Mouse (Mus musculus) stomach, embryonic 14.5 days (tissue): ENCODE data around the gene Atxn1. TPM values are rescaled to one million over a fixed set of nuclear protein-coding genes. Genes with fewer than 3 reads are reported as not detected.

Source experiments
- ATAC-seq: fragments of 200-750 bp; cut with Nextera tagmentation; 2 replicates; pipeline ENCODE4 v1.8.0; 2017; ENCODE audit warnings: low read depth, moderate TSS enrichment; ENCODE audit not compliant: insufficient number of reproducible peaks, insufficient read depth, low FRiP score
- H3K27ac ChIP-seq: fragments of 300-500 bp; sonication (generic); 2 replicates; pipeline ENCODE4 v1.5.1; 2014; ENCODE audit warnings: mild to moderate bottlenecking, low read length, moderate library complexity, mixed read lengths
- H3K27me3 ChIP-seq: fragments of 300-500 bp; sonication (generic); 2 replicates; pipeline ENCODE4 v1.6.1; 2014; ENCODE audit warnings: low read length, control low read depth, mixed read lengths; ENCODE audit not compliant: control insufficient read depth, insufficient read depth
- H3K36me3 ChIP-seq: fragments of 300-500 bp; sonication (generic); 2 replicates; pipeline ENCODE4 v1.6.1; 2014; ENCODE audit warnings: mild to moderate bottlenecking, control low read depth, low read length, moderate library complexity, mixed read lengths; ENCODE audit not compliant: control insufficient read depth, insufficient read depth
- H3K4me1 ChIP-seq: fragments of 300-500 bp; sonication (generic); 2 replicates; pipeline ENCODE4 v1.6.1; 2014; ENCODE audit warnings: low read length, control low read depth, mixed read lengths; ENCODE audit not compliant: control insufficient read depth, insufficient read depth
- H3K4me2 ChIP-seq: fragments of 300-500 bp; sonication (generic); replicated peaks from 2 replicates; pipeline ENCODE4 v1.6.1; 2014; ENCODE audit warnings: low read depth, low read length, control low read depth
- H3K4me3 ChIP-seq: fragments of 300-500 bp; sonication (generic); 2 replicates; pipeline ENCODE4 v1.5.1; 2014; ENCODE audit warnings: low read depth, low read length, control low read depth
- H3K9ac ChIP-seq: fragments of 300-500 bp; sonication (generic); replicated peaks from 2 replicates; pipeline ENCODE4 v1.6.1; 2014; ENCODE audit warnings: low read depth, mild to moderate bottlenecking, control low read depth, low read length, moderate library complexity, mixed read lengths
- H3K9me3 ChIP-seq: fragments of 300-500 bp; sonication (generic); 2 replicates; pipeline ENCODE4 v1.6.1; 2016; ENCODE audit warnings: low read depth, low read length, control low read depth; ENCODE audit not compliant: control insufficient read depth
- WGBS: fragments of 180-500 bp; shearing (Covaris S2); extraction: QIAGEN DNeasy Blood & Tissue Kit; methylation state at CpG from one replicate; pipeline ENCODE4 v1.1.7; 2014; 5-methylcytosine and 5-hydroxymethylcytosine counted together
- polyA plus RNA-seq: library from polyadenylated mRNA; unstranded; fragments of >200 nt; fragmentation: Nextera tagmentation; extraction: Ambion mirVana; gene quantifications from 2 replicates; pipeline ENCODE4 v1.2.1, GENCODE M21; 2014

The Atxn1 gene
- polyA plus RNA-seq, 1 experiment from 2014 or later, result 6.5 TPM

- Histone ChIP-seq H3K4me1 (peaks cover 9% of the 10 kb centered on the region), H3K36me3 (no peaks in the 10 kb centered on the region), H3K4me2 (no peak overlapping the region), H3K4me3 (no peak overlapping the region), H3K27ac (no peak overlapping the region), H3K27me3 (no peaks in the 10 kb centered on the region), H3K9ac (no peak overlapping the region), H3K9me3 (no peaks in the 10 kb centered on the region)
- ATAC-seq, result no peak
- WGBS, result 71% methylated on average over 5 of the region's 5 CpGs
Measured at GRCm38 (mm10) chr13:45876939-45877338, 87.9 kb downstream of the Atxn1 start.

GRCm38 (mm10) chr13:45876368-45876760, 88.4 kb downstream of the Atxn1 start:
- no peak for ATAC-seq
- Histone ChIP-seq H3K9me3 (no peaks in the 10 kb centered on the region), H3K4me1 (peaks cover 9% of the 10 kb centered on the region), H3K36me3 (no peaks in the 10 kb centered on the region), H3K9ac (no peak overlapping the region), H3K27ac (no peak overlapping the region), H3K4me3 (no peak overlapping the region), H3K27me3 (no peaks in the 10 kb centered on the region), H3K4me2 (no peak overlapping the region)
- WGBS, result 85% methylated on average over 2 of the region's 2 CpGs

DNA sequence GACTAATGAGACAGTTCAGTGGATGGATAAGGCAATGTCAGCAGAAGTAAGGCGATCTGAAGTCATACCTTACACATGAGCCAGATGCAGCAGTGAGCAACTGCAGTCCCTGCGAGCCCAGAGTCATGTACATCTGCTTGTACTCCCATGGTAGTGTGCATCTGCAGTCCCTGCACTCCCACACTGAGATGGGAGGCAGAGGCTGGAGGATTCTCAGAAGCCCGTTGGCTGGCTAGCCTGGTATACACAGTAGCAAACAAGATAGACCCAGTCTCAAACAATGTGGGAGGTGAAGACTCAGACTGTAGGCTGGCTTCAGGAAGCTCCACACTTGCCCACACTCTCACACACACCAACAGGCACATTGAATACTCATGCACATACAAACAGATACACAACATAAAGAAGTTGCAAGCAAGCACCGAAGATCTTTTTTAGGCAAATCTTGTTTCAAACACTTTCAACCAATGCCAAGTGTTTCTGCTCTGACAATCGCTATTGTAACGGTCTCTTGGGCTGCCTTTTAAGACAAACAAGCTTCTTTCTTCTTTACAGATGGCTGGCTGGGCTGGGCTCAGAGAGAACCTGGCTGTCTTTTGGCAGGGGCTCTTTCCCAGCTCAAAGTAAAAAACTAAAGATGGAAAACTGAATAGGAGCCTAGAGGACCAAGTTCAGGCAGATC, 89.0 kb downstream of the Atxn1 start:
- Histone ChIP-seq H3K4me3 (no peak overlapping the region), H3K36me3 (no peaks in the 10 kb centered on the region), H3K27me3 (no peaks in the 10 kb centered on the region), H3K27ac (no peak overlapping the region), H3K9me3 (no peaks in the 10 kb centered on the region), H3K4me2 (no peak overlapping the region), H3K9ac (no peak overlapping the region), H3K4me1 (peaks cover 9% of the 10 kb centered on the region)
- WGBS, result 73% methylated on average over 6 of the region's 6 CpGs
- ATAC-seq, result no peak

- no peak for ATAC-seq
- H3K9me3 ChIP-seq, result no peaks in the 10 kb centered on the region
- no peak overlapping the region for H3K9ac ChIP-seq
- H3K27me3 ChIP-seq, result no peaks in the 10 kb centered on the region
- H3K36me3 ChIP-seq, result no peaks in the 10 kb centered on the region
- 79% methylated on average over 4 of the region's 4 CpGs for WGBS
- H3K4me2 ChIP-seq, result no peak overlapping the region
- H3K4me1 ChIP-seq, result peaks cover 3% of the 10 kb centered on the region; the same call in 1 of the 2 replicates
- H3K27ac ChIP-seq, result no peak overlapping the region
- no peak overlapping the region for H3K4me3 ChIP-seq
Measured at GRCm38 (mm10) chr13:45874196-45874595, 90.6 kb downstream of the Atxn1 start.

GRCm38 (mm10) chr13:45872966-45873365, 91.8 kb downstream of the Atxn1 start:
- 75% methylated on average over 7 of the region's 7 CpGs for WGBS
- Histone ChIP-seq H3K9ac (no peak overlapping the region), H3K27me3 (no peaks in the 10 kb centered on the region), H3K4me3 (no peak overlapping the region), H3K4me1 (peaks cover 3% of the 10 kb centered on the region; the same call in 1 of the 2 replicates), H3K36me3 (no peaks in the 10 kb centered on the region), H3K27ac (no peak overlapping the region), H3K9me3 (no peaks in the 10 kb centered on the region), H3K4me2 (no peak overlapping the region)
- ATAC-seq, result no peak

DNA sequence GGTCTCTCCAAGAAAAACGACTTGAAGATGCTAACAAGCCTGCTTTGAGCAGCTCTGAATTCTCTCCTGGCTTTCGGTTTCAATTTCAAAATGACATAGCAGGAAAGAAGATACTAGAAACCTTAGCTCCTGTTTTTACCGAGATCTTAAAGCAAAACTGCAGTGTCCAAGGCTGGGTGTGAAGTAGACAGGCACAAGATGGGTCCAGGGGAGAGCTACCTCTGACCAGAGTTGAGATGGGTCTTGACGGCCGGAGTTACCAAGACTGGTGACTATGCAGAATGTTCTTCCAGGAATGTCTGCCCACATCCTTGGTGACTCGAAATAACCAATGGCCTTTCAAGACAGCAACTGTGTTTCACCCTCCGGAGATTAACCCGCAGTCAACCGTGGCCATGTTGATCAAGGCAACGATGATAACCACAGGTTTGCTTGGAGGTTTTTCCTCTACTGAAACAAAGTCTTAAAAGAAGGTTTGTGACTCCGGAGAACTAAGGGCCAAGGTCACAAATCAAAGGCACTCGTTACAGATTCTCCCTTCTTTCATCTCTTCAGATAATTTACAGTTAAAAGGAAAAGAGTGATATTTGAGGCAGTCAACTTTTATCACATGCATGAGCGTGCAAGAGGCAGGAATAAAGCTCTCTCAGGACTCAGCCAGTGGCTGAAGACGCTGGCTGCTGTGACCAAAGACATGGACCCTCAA, 92.6 kb downstream of the Atxn1 start:
- Histone ChIP-seq H3K4me2 (peak overlapping the region; percentile 23; the same call in 1 of the 2 replicates), H3K9me3 (no peaks in the 10 kb centered on the region), H3K27ac (peak overlapping the region; percentile 28; the same call in 1 of the 2 replicates), H3K9ac (no peak overlapping the region), H3K27me3 (no peaks in the 10 kb centered on the region), H3K4me3 (no peak overlapping the region), H3K4me1 (peaks cover 3% of the 10 kb centered on the region; the same call in 1 of the 2 replicates), H3K36me3 (no peaks in the 10 kb centered on the region)
- ATAC-seq, result no peak
- WGBS, result 63% methylated on average over 14 of the region's 14 CpGs

- Histone ChIP-seq H3K4me1 (peaks cover 3% of the 10 kb centered on the region; the same call in 1 of the 2 replicates), H3K9ac (no peak overlapping the region), H3K4me3 (no peak overlapping the region), H3K4me2 (peak overlapping the region; percentile 23; the same call in 1 of the 2 replicates), H3K27me3 (no peaks in the 10 kb centered on the region), H3K27ac (no peak overlapping the region), H3K36me3 (no peaks in the 10 kb centered on the region), H3K9me3 (no peaks in the 10 kb centered on the region)
- WGBS, result 25% methylated on average over 7 of the region's 7 CpGs
- ATAC-seq, result no peak
Measured at GRCm38 (mm10) chr13:45871554-45871953, 93.3 kb downstream of the Atxn1 start.

- no peaks in the 10 kb centered on the region for H3K27me3 ChIP-seq
- H3K9ac ChIP-seq, result no peak overlapping the region
- peaks cover 3% of the 10 kb centered on the region; the same call in 1 of the 2 replicates for H3K4me1 ChIP-seq
- H3K9me3 ChIP-seq, result no peaks in the 10 kb centered on the region
- no peak overlapping the region for H3K4me3 ChIP-seq
- no peaks in the 10 kb centered on the region for H3K36me3 ChIP-seq
- WGBS, result 71% methylated on average over 8 of the region's 8 CpGs
- H3K4me2 ChIP-seq, result no peak overlapping the region
- ATAC-seq, result no peak
- H3K27ac ChIP-seq, result no peak overlapping the region
Measured at GRCm38 (mm10) chr13:45868886-45869285, 95.9 kb downstream of the Atxn1 start.
